9 mouse cellular contexts compared by ENCODE assay signal in the genomic region with DNA sequence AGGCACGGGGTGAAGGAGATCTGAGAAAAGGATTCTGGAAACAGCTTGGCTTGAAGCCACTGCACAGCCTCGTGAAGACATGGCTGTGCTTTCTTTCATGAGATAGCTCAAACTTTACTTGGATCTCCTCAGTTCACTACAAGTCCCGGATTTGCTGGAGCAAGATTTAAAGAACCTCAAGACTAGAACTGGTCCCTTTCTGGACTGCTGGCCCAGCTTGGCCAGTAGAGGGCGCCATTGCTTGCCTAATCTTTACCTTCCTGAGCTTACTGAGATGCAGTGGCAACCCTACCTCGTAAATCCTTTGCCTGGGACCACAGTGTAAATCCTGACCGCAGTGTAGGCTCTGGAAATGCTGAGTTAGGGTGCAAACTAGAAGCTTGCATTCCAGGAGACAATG. TPM values are rescaled to one million over a fixed set of nuclear protein-coding genes. Genes with fewer than 3 reads are reported as not detected.
A peak's percentile ranks its signal among the peaks of the same experiment; 100 is the strongest.
DNase-seq lines count a peak whose midpoint lies in the region; ATAC-seq and TF ChIP-seq lines count a peak whose summit lies in the region.
"Had no signal": no experiment of that assay in that cellular context is flagged by ENCODE, and none has a peak within 500 bp of the region (broad histone marks: within the 10 kb centered on the region; RNA-seq: fewer than 3 reads in every experiment).

No protein-coding gene starts in this region.

- 21% methylated on average over 6 of the region's 6 CpGs for WGBS in kidney, embryonic 14.5 days
- 22% methylated on average over 6 of the region's 6 CpGs for WGBS in liver, adult 2 months

- DNase-seq in 3134 (ENCODE audit: extremely low read depth, insufficient read length, low spot score), result peak; percentile 38
- DNase-seq in c-Kit-positive CD71-negative TER-119-negative erythroid progenitor cells, embryonic 14.5 days (ENCODE audit: low read depth), result peak; percentile 56
- peak; percentile 36 for DNase-seq in liver, adult 2 months (ENCODE audit: extremely low read depth, low read depth, low spot score)
- DNase-seq in retina, adult 2 months (ENCODE audit: low read depth, low spot score), result peak; percentile 66
- DNase-seq in thymus, postnatal 4 days, result peak; percentile 89

- no peaks in the 10 kb centered on the region for H3K36me3 ChIP-seq in E14TG2a.4 (ENCODE audit: insufficient read depth, low read length)
- no peaks in the 10 kb centered on the region for H3K36me3 ChIP-seq in kidney, embryonic 14.5 days (ENCODE audit: control insufficient read depth, insufficient read depth, low read length)
- no peaks in the 10 kb centered on the region for H3K36me3 ChIP-seq in liver, adult 2 months (ENCODE audit: control insufficient read depth, insufficient read depth, low read length)
- H3K36me3 ChIP-seq: heart, embryonic 15.5 days had no signal

- peaks cover 8% of the 10 kb centered on the region for H3K4me1 ChIP-seq in E14TG2a.4 (replicated peaks; ENCODE audit: low read depth, low read length)
- H3K4me1 ChIP-seq in kidney, embryonic 14.5 days (ENCODE audit: control insufficient read depth, insufficient read depth, low read length), result no peaks in the 10 kb centered on the region
- H3K4me1 ChIP-seq in liver, adult 2 months (ENCODE audit: control insufficient read depth, insufficient read depth, low read length), result no peaks in the 10 kb centered on the region
- H3K4me1 ChIP-seq: heart, embryonic 15.5 days had no signal

- TF ChIP-seq POLR2A in liver, adult 2 months (IDR thresholded peaks at IDR 0.05; ENCODE audit: extremely low read depth, insufficient read depth, low read length), result no peak

- no peaks in the 10 kb centered on the region for H3K9me3 ChIP-seq in E14TG2a.4 (ENCODE audit: low read length)
- no peaks in the 10 kb centered on the region for H3K9me3 ChIP-seq in kidney, embryonic 14.5 days (ENCODE audit: control insufficient read depth, low read length)
- H3K9me3 ChIP-seq: heart, embryonic 15.5 days had no signal

- no peak overlapping the region for H3K4me3 ChIP-seq in E14TG2a.4 (replicated peaks; ENCODE audit: low read length)
- no peak overlapping the region for H3K4me3 ChIP-seq in kidney, embryonic 14.5 days (ENCODE audit: low read length)
- H3K4me3 ChIP-seq in liver, adult 2 months (ENCODE audit: insufficient read depth, low read depth, low read length), result no peak overlapping the region
- H3K4me3 ChIP-seq: heart, embryonic 15.5 days had no signal

- H3K4me2 ChIP-seq in kidney, embryonic 14.5 days (replicated peaks; ENCODE audit: low read depth, low read length), result no peak overlapping the region
- H3K4me2 ChIP-seq: heart, embryonic 15.5 days had no signal

- H3K27me3 ChIP-seq in E14TG2a.4 (ENCODE audit: insufficient read depth, low read length), result no peaks in the 10 kb centered on the region
- H3K27me3 ChIP-seq in kidney, embryonic 14.5 days (ENCODE audit: control insufficient read depth, insufficient read depth, low read length), result no peaks in the 10 kb centered on the region
- H3K27me3 ChIP-seq in liver, adult 2 months (ENCODE audit: control insufficient read depth, insufficient read depth, low read length), result no peaks in the 10 kb centered on the region

- no peak overlapping the region for H3K9ac ChIP-seq in kidney, embryonic 14.5 days (ENCODE audit: low read depth, low read length)
- no peak overlapping the region for H3K9ac ChIP-seq in liver, adult 2 months (ENCODE audit: low read depth, low read length)
- H3K9ac ChIP-seq: heart, embryonic 15.5 days had no signal

- no peaks in the 10 kb centered on the region for H3K79me2 ChIP-seq in liver, adult 2 months (ENCODE audit: control insufficient read depth, insufficient read depth, low read length)

- TF ChIP-seq CTCF in E14TG2a.4 (conservative IDR thresholded peaks at IDR 0.05; ENCODE audit: low read length), result peak; percentile 98
- peak; percentile 85 for TF ChIP-seq CTCF in liver, adult 2 months (IDR thresholded peaks at IDR 0.05; ENCODE audit: low read depth, low read length)

- peak; percentile 60; the same call in 1 of the 2 replicates for ATAC-seq in frontal cortex, adult (ENCODE audit: low TSS enrichment)
- ATAC-seq in kidney, embryonic 14.5 days (ENCODE audit: low FRiP score, low TSS enrichment), result 0 out of 2 replicates have a peak, but pooled peaks have one; percentile 20

- H3K27ac ChIP-seq in kidney, embryonic 14.5 days (ENCODE audit: low read depth, low read length), result no peak overlapping the region
- no peak overlapping the region for H3K27ac ChIP-seq in liver, adult 2 months (replicated peaks; ENCODE audit: insufficient read depth, low read depth, low read length)
- H3K27ac ChIP-seq: heart, embryonic 15.5 days had no signal

RNA-seq across cellular contexts. Expression of a gene that starts 6.7 kb away (rescaled TPM):
- not detected in 2 replicates for polyA plus RNA-seq in kidney, embryonic 14.5 days (2014; fragmentation: Nextera tagmentation; extraction: Ambion mirVana)
- total RNA-seq in liver, adult 2 months (2014; rRNA removed), result not detected in 2 replicates
- polyA plus RNA-seq in liver, adult 2 months (2012; rRNA removed), result not detected in 2 replicates
- polyA plus RNA-seq: heart, embryonic 15.5 days had no signal

RNA-seq across cellular contexts. Expression of a gene that starts 15.0 kb away (rescaled TPM):
- polyA plus RNA-seq in kidney, embryonic 14.5 days (2014; fragmentation: Nextera tagmentation; extraction: Ambion mirVana), result not detected in 2 replicates
- total RNA-seq in liver, adult 2 months (2014; rRNA removed), result not detected in 2 replicates
- polyA plus RNA-seq in liver, adult 2 months (2012; rRNA removed), result not detected in 2 replicates
- polyA plus RNA-seq: heart, embryonic 15.5 days had no signal

RNA-seq across cellular contexts. Expression of a gene that starts 23.4 kb away (rescaled TPM):
- polyA plus RNA-seq in kidney, embryonic 14.5 days (2014; fragmentation: Nextera tagmentation; extraction: Ambion mirVana), result 0.57 TPM in 1 of 2 replicates, not detected in the other
- total RNA-seq in liver, adult 2 months (2014; rRNA removed), result not detected in 2 replicates
- polyA plus RNA-seq in liver, adult 2 months (2012; rRNA removed), result 0.19 and 0.35 TPM in 2 replicates

Comparison
In these comparisons a context has a peak if more than half of its experiments do, and no peak if none do; other contexts are left out.
1. DNase-seq: peak in every context shown above with its lines; median percentile 89 in thymus, postnatal 4 days; 66 in retina, adult 2 months; 56 in c-Kit-positive CD71-negative TER-119-negative erythroid progenitor cells, embryonic 14.5 days; 38 in 3134; 36 in liver, adult 2 months.